Mouse (Mus musculus) embryonic facial prominence, embryonic 15.5 days (tissue): ENCODE results near the gene Copz1. TPM values are rescaled to one million over a fixed set of nuclear protein-coding genes. Genes with fewer than 3 reads are reported as not detected.
A peak's percentile ranks its signal among the peaks of the same experiment; 100 is the strongest.

Experiments
- ATAC-seq: fragments of 200-750 bp; cut with Nextera tagmentation; 2 replicates; pipeline ENCODE4 v1.8.0; 2017; ENCODE audit warnings: low read depth, moderate TSS enrichment; ENCODE audit not compliant: insufficient number of reproducible peaks, low FRiP score, low TSS enrichment
- H3K27ac ChIP-seq: fragments of 300-500 bp; sonication (generic); replicated peaks from 2 replicates; pipeline ENCODE4 v1.5.1; 2015; ENCODE audit warnings: mild to moderate bottlenecking, inconsistent platforms
- H3K27me3 ChIP-seq: fragments of 300-500 bp; sonication (generic); 2 replicates; pipeline ENCODE4 v1.6.1; 2015; ENCODE audit warnings: inconsistent platforms
- H3K36me3 ChIP-seq: fragments of 300-500 bp; sonication (generic); 2 replicates; pipeline ENCODE4 v1.6.1; 2015; ENCODE audit warnings: mild to moderate bottlenecking, inconsistent platforms
- H3K4me1 ChIP-seq: fragments of 300-500 bp; sonication (generic); 2 replicates; pipeline ENCODE4 v1.6.1; 2015; ENCODE audit warnings: inconsistent platforms
- H3K4me2 ChIP-seq: fragments of 300-500 bp; sonication (generic); replicated peaks from 2 replicates; pipeline ENCODE4 v1.6.1; 2015; ENCODE audit warnings: mild to moderate bottlenecking, inconsistent platforms
- H3K4me3 ChIP-seq: fragments of 300-500 bp; sonication (generic); replicated peaks from 2 replicates; pipeline ENCODE4 v1.5.1; 2015; ENCODE audit warnings: mild to moderate bottlenecking, inconsistent platforms
- H3K9ac ChIP-seq: fragments of 300-500 bp; sonication (generic); 2 replicates; pipeline ENCODE4 v1.6.1; 2015; ENCODE audit warnings: inconsistent platforms
- H3K9me3 ChIP-seq: fragments of 300-500 bp; sonication (generic); replicated peaks from 2 replicates; pipeline ENCODE4 v1.6.1; 2016; ENCODE audit warnings: inconsistent platforms
- WGBS: fragments of 180-500 bp; shearing (Covaris S2); methylation state at CpG from one replicate; pipeline ENCODE4 v1.1.7; 2015; 5-methylcytosine and 5-hydroxymethylcytosine counted together
- polyA plus RNA-seq: library from polyadenylated mRNA; unstranded; fragments of >200 nt; fragmentation: Nextera tagmentation; extraction: Ambion mirVana; gene quantifications from 2 replicates; pipeline ENCODE4 v1.2.1, GENCODE M21; 2015

Copz1 gene
- polyA plus RNA-seq, 1 experiment from 2014 or later = 279 TPM

- Histone ChIP-seq H3K27me3 (no peaks in the 10 kb centered on the region), H3K4me1 (peaks cover 52% of the 10 kb centered on the region), H3K9me3 (no peaks in the 10 kb centered on the region), H3K36me3 (no peaks in the 10 kb centered on the region), H3K4me2 (no peak overlapping the region), H3K4me3 (no peak overlapping the region), H3K27ac (peak overlapping the region; percentile 41; the same call in 1 of the 2 replicates), H3K9ac (no peak overlapping the region)
- WGBS = 49% methylated on average over 5 of the region's 5 CpGs
- ATAC-seq = no peak
Observed at GRCm38 (mm10) chr15:103333081-103333615, 60.6 kb downstream of the Copz1 start.

- Histone ChIP-seq H3K27ac (no peak overlapping the region), H3K9ac (0 out of 2 replicates have a peak overlapping the region, but pooled peaks have one; percentile 4), H3K4me3 (no peak overlapping the region), H3K4me1 (peaks cover 58% of the 10 kb centered on the region), H3K27me3 (no peaks in the 10 kb centered on the region), H3K4me2 (no peak overlapping the region), H3K9me3 (no peaks in the 10 kb centered on the region), H3K36me3 (no peaks in the 10 kb centered on the region)
- 61% methylated on average over 5 of the region's 5 CpGs for WGBS
- ATAC-seq = no peak
Observed at GRCm38 (mm10) chr15:103333738-103334137, 61.2 kb downstream of the Copz1 start.

GRCm38 (mm10) chr15:103334194-103334593 is 61.7 kb downstream of the Copz1 start:
- WGBS = 9% methylated on average over 2 of the region's 2 CpGs
- Histone ChIP-seq H3K4me1 (peaks cover 62% of the 10 kb centered on the region), H3K27me3 (peaks cover 4% of the 10 kb centered on the region; the same call in 1 of the 2 replicates), H3K4me2 (no peak overlapping the region), H3K9ac (0 out of 2 replicates have a peak overlapping the region, but pooled peaks have one; percentile 4), H3K4me3 (no peak overlapping the region), H3K9me3 (no peaks in the 10 kb centered on the region), H3K27ac (no peak overlapping the region), H3K36me3 (no peaks in the 10 kb centered on the region)
- no peak for ATAC-seq

- Histone ChIP-seq H3K9ac (no peak overlapping the region), H3K27ac (no peak overlapping the region)
Observed at GRCm38 (mm10) chr15:103335040-103335439, 62.5 kb downstream of the Copz1 start.

GRCm38 (mm10) chr15:103335488-103336235 is 63.1 kb downstream of the Copz1 start:
- H3K27me3 ChIP-seq = peaks cover 14% of the 10 kb centered on the region; the same call in 1 of the 2 replicates
- no peak for ATAC-seq
- no peaks in the 10 kb centered on the region for H3K9me3 ChIP-seq
- H3K36me3 ChIP-seq = no peaks in the 10 kb centered on the region
- no peak overlapping the region for H3K4me2 ChIP-seq
- no peak overlapping the region for H3K4me3 ChIP-seq
- H3K27ac ChIP-seq = no peak overlapping the region; the same call in 1 of the 2 replicates
- H3K9ac ChIP-seq = no peak overlapping the region
- peaks cover 74% of the 10 kb centered on the region for H3K4me1 ChIP-seq
- 18% methylated on average over 7 of the region's 7 CpGs for WGBS

More at GRCm38 (mm10) chr15:103335040-103335439, 62.5 kb downstream of the Copz1 start:
- Histone ChIP-seq H3K36me3 (no peaks in the 10 kb centered on the region), H3K4me1 (peaks cover 68% of the 10 kb centered on the region), H3K4me2 (no peak overlapping the region), H3K9me3 (no peaks in the 10 kb centered on the region), H3K27me3 (peaks cover 9% of the 10 kb centered on the region; the same call in 1 of the 2 replicates), H3K4me3 (no peak overlapping the region)
- no peak for ATAC-seq
- WGBS = 42% methylated on average over 3 of the region's 3 CpGs

- Histone ChIP-seq H3K4me1 (peaks cover 89% of the 10 kb centered on the region), H3K4me2 (peak overlapping the region; percentile 79), H3K4me3 (no peak overlapping the region), H3K27ac (peak overlapping the region; percentile 51; the same call in 1 of the 2 replicates), H3K36me3 (no peaks in the 10 kb centered on the region), H3K27me3 (peaks cover 14% of the 10 kb centered on the region; the same call in 1 of the 2 replicates), H3K9me3 (no peaks in the 10 kb centered on the region), H3K9ac (no peak overlapping the region)
- WGBS = 20% methylated on average over 11 of the region's 11 CpGs
- ATAC-seq = no peak
Observed at GRCm38 (mm10) chr15:103336996-103337667, 64.6 kb downstream of the Copz1 start.

- Histone ChIP-seq H3K9me3 (no peaks in the 10 kb centered on the region), H3K9ac (no peak overlapping the region), H3K27ac (no peak overlapping the region; the same call in 1 of the 2 replicates), H3K4me1 (peaks cover 79% of the 10 kb centered on the region), H3K36me3 (peaks cover 1% of the 10 kb centered on the region), H3K27me3 (peaks cover 14% of the 10 kb centered on the region; the same call in 1 of the 2 replicates), H3K4me2 (peak overlapping the region; percentile 79), H3K4me3 (peak overlapping the region; percentile 57)
- ATAC-seq = no peak
- 30% methylated on average over 4 of the region's 4 CpGs for WGBS
Observed at GRCm38 (mm10) chr15:103338829-103339165, 66.3 kb downstream of the Copz1 start.

GRCm38 (mm10) chr15:103339166-103339960 is 66.8 kb downstream of the Copz1 start:
- ATAC-seq = 0 out of 2 replicates have a peak, but pooled peaks have one; percentile 20
- H3K4me1 ChIP-seq = peaks cover 74% of the 10 kb centered on the region

GRCm38 (mm10) chr15:103339961-103340337 is 67.4 kb downstream of the Copz1 start, which contains the start of gene Zfp385a:
TSS of gene Zfp385a (minus strand) at chr15:103340093.
- Histone ChIP-seq H3K36me3 (peaks cover 12% of the 10 kb centered on the region), H3K9me3 (no peaks in the 10 kb centered on the region), H3K27ac (peak within 1 kb of the TSS; percentile 60; the same call in 1 of the 2 replicates), H3K4me1 (peaks cover 70% of the 10 kb centered on the region), H3K9ac (peak within 1 kb of the TSS; percentile 24), H3K4me3 (peak within 1 kb of the TSS; percentile 57), H3K27me3 (peaks cover 14% of the 10 kb centered on the region; the same call in 1 of the 2 replicates), H3K4me2 (peak within 1 kb of the TSS; percentile 79)
- ATAC-seq = peak; percentile 51
- under 1% methylated on average over 26 of the region's 26 CpGs for WGBS

More at GRCm38 (mm10) chr15:103339166-103339960, 66.8 kb downstream of the Copz1 start:
- Histone ChIP-seq H3K27me3 (peaks cover 14% of the 10 kb centered on the region; the same call in 1 of the 2 replicates), H3K4me2 (peak overlapping the region; percentile 79), H3K9me3 (no peaks in the 10 kb centered on the region), H3K4me3 (peak overlapping the region; percentile 57), H3K9ac (peak overlapping the region; percentile 24), H3K36me3 (peaks cover 7% of the 10 kb centered on the region), H3K27ac (peak overlapping the region; percentile 60; the same call in 1 of the 2 replicates)
- 5% methylated on average over 30 of the region's 31 CpGs for WGBS

- Histone ChIP-seq H3K27me3 (peaks cover 14% of the 10 kb centered on the region; the same call in 1 of the 2 replicates), H3K9ac (no peak overlapping the region), H3K9me3 (no peaks in the 10 kb centered on the region), H3K36me3 (peaks cover 21% of the 10 kb centered on the region), H3K4me1 (peaks cover 61% of the 10 kb centered on the region), H3K4me3 (peak overlapping the region; percentile 57), H3K27ac (peak overlapping the region; percentile 22; the same call in 1 of the 2 replicates), H3K4me2 (peak overlapping the region; percentile 79)
- ATAC-seq = no peak
- WGBS = 16% methylated on average over 4 of the region's 4 CpGs
Observed at GRCm38 (mm10) chr15:103340786-103341185, 68.3 kb downstream of the Copz1 start.
